Mouse (Mus musculus) gastrocnemius, adult 2 months (tissue): ENCODE data around the gene Spag17. TPM values are rescaled to one million over a fixed set of nuclear protein-coding genes. Genes with fewer than 3 reads are reported as not detected.
"Not testable (repeated sequence)": the region's sequence is repeated elsewhere in the genome, so short reads cannot be mapped to it uniquely, and the experiment has no call there.

Experiments
- DNase-seq: peaks from one replicate; pipeline ENCODE4 v3.0.0; 2022
- H3K27ac ChIP-seq: fragments of 200-600 bp; 2 replicates; pipeline ENCODE4 v1.8.1; 2022; ENCODE audit warnings: mild to moderate bottlenecking
- H3K4me3 ChIP-seq: fragments of 200-600 bp; 2 replicates; pipeline ENCODE4 v1.8.1; 2022; ENCODE audit warnings: mild to moderate bottlenecking, moderate library complexity
- CTCF ChIP-seq: fragments of 200-600 bp; IDR thresholded peaks from 2 replicates; pipeline ENCODE4 v1.8.1; 2022; ENCODE audit warnings: antibody characterized with exemption, mild to moderate bottlenecking, moderate library complexity
- intact Hi-C: fragments of 180-260 bp; cut with DNase I; formaldehyde crosslinking; loops from one replicate; pipeline ENCODE4 v1.15.1; 2025
- long read RNA-seq, 2 experiments: library from polyadenylated mRNA; stranded (forward); transcript quantifications; one replicate each; pipeline ENCODE4 v2.0.0; 2021
- total RNA-seq, 2 experiments: library from RNA; stranded (reverse); gene quantifications; 2 replicates each; pipeline ENCODE4 v1.2.3; 2021

Spag17 gene
- not detected for total RNA-seq
- long read RNA-seq, experiment 1 = 0 reads
- long read RNA-seq, experiment 2 = 0 reads

GRCm38 (mm10) chr3:99885187-99885811 lies at the start of gene Spag17:
Gene Spag17, plus strand, starts transcription at chr3:99885406.
- peak; percentile 25 for DNase-seq

GRCm38 (mm10) chr3:99842333-99842732 lies 42.9 kb upstream of the Spag17 start:
- Histone ChIP-seq H3K27ac (no peak overlapping the region), H3K4me3 (no peak overlapping the region)
- intact Hi-C loops = no loop called here
- no peak for DNase-seq
- TF ChIP-seq CTCF = no peak

More at GRCm38 (mm10) chr3:99885187-99885811, at the start of gene Spag17:
- H3K4me3 ChIP-seq = peak within 1 kb of the TSS; percentile 28; the same call in 1 of the 2 replicates
- no peak for TF ChIP-seq CTCF
- intact Hi-C loops = no loop called here
- H3K27ac ChIP-seq = no peak within 1 kb of the TSS

- intact Hi-C loops = no loop called here
- Histone ChIP-seq H3K27ac (no peak overlapping the region), H3K4me3 (no peak overlapping the region)
- no peak for TF ChIP-seq CTCF
- DNase-seq = no peak
These were observed 42.4 kb upstream of the Spag17 start for GRCm38 (mm10) chr3:99842808-99843207.

- DNase-seq = no peak
- no peak for TF ChIP-seq CTCF
- no peak overlapping the region for H3K4me3 ChIP-seq
- intact Hi-C loops = no loop called here
- H3K27ac ChIP-seq = no peak overlapping the region
These were observed 42.0 kb upstream of the Spag17 start for GRCm38 (mm10) chr3:99843233-99843632.

- Histone ChIP-seq H3K4me3 (no peak overlapping the region), H3K27ac (no peak overlapping the region)
- no peak for TF ChIP-seq CTCF
- DNase-seq = no peak
- intact Hi-C loops = no loop called here
These were observed 34.3 kb upstream of the Spag17 start for GRCm38 (mm10) chr3:99850926-99851325.

GRCm38 (mm10) chr3:99854595-99854994 lies 30.6 kb upstream of the Spag17 start:
- intact Hi-C loops = no loop called here
- H3K4me3 ChIP-seq = no peak overlapping the region
- DNase-seq = no peak
- TF ChIP-seq CTCF = no peak
- peak overlapping the region; percentile 5; the same call in 1 of the 2 replicates for H3K27ac ChIP-seq

- H3K4me3 ChIP-seq = no peak overlapping the region
- peak; percentile 27; the same call in 1 of the 2 replicates for TF ChIP-seq CTCF
- DNase-seq = no peak
- intact Hi-C loops = no loop called here
- no peak overlapping the region for H3K27ac ChIP-seq
These were observed 26.3 kb upstream of the Spag17 start for GRCm38 (mm10) chr3:99858922-99859321.

- intact Hi-C loops = loop anchor here (5.0 kb wide), 2 partner anchors 612 to 632 kb away; no protein-coding TSS in a partner anchor
- DNase-seq = no peak
- TF ChIP-seq CTCF = peak; percentile 55
- no peak overlapping the region for H3K27ac ChIP-seq
- no peak overlapping the region for H3K4me3 ChIP-seq
These were observed 20.5 kb upstream of the Spag17 start for GRCm38 (mm10) chr3:99864706-99865105.

- no peak for DNase-seq
- no peak for TF ChIP-seq CTCF
- Histone ChIP-seq H3K27ac (no peak overlapping the region), H3K4me3 (no peak overlapping the region)
- intact Hi-C loops = no loop called here
These were observed 10.1 kb upstream of the Spag17 start for GRCm38 (mm10) chr3:99875137-99875536.

- Histone ChIP-seq H3K27ac (no peak overlapping the region), H3K4me3 (no peak overlapping the region)
- no peak for DNase-seq
- TF ChIP-seq CTCF = no peak
- intact Hi-C loops = no loop called here
These were observed 3.7 kb upstream of the Spag17 start for GRCm38 (mm10) chr3:99881498-99881897.

GRCm38 (mm10) chr3:99883988-99884564 lies 1.1 kb upstream of the Spag17 start:
- Histone ChIP-seq H3K4me3 (no peak overlapping the region), H3K27ac (no peak overlapping the region)
- intact Hi-C loops = no loop called here
- TF ChIP-seq CTCF = no peak
- DNase-seq = no peak

GRCm38 (mm10) chr3:99894741-99895140 lies 9.5 kb downstream of the Spag17 start:
- H3K4me3 ChIP-seq, H3K27ac ChIP-seq, intact Hi-C loops, DNase-seq: not testable (repeated sequence)

GRCm38 (mm10) chr3:99913809-99914439 lies 28.7 kb downstream of the Spag17 start:
- intact Hi-C loops = no loop called here
- peak; percentile 32 for DNase-seq
- TF ChIP-seq CTCF = no peak
- H3K27ac ChIP-seq = no peak overlapping the region
- no peak overlapping the region for H3K4me3 ChIP-seq
